Mouse (Mus musculus) CH12.LX (cell line): Measurements from ENCODE around the gene Amdhd1. TPM values are rescaled to one million over a fixed set of nuclear protein-coding genes. Genes with fewer than 3 reads are reported as not detected.
A peak's percentile ranks its signal among the peaks of the same experiment; 100 is the strongest.

Source experiments
- DNase-seq: peaks from one replicate; pipeline ENCODE4 v3.0.0-alpha.2; 2013; ENCODE audit errors: extremely low read depth
- H3K27ac ChIP-seq: 2 replicates; pipeline ENCODE4 v1.5.1; 2012; ENCODE audit warnings: low read depth, mild to moderate bottlenecking, control low read depth, moderate library complexity; ENCODE audit not compliant: insufficient read depth
- H3K27me3 ChIP-seq: replicated peaks from 2 replicates; pipeline ENCODE3; 2012; ENCODE audit warnings: inconsistent platforms
- H3K36me3 ChIP-seq, 2 experiments: replicated peaks in 1 of 2; 2 replicates each; pipeline versions ENCODE3 to v1.6.1; 2012; ENCODE audit warnings: inconsistent platforms in 1 of 2, low read length in 1 of 2, mild to moderate bottlenecking in 1 of 2, mixed read lengths in 1 of 2, moderate library complexity in 1 of 2; ENCODE audit not compliant: control insufficient read depth in 1 of 2, insufficient read depth in 1 of 2
- H3K4me1 ChIP-seq, 2 experiments: 2 replicates each; pipeline ENCODE4 v1.6.1; 2012; ENCODE audit warnings: inconsistent platforms in 1 of 2, moderate library complexity in 1 of 2; ENCODE audit not compliant: insufficient read depth in 2 of 2, control insufficient read depth in 1 of 2
- H3K4me2 ChIP-seq: 2 replicates; pipeline ENCODE4 v1.6.1; 2012; ENCODE audit warnings: low read depth, mild to moderate bottlenecking, control low read depth; ENCODE audit not compliant: poor library complexity, insufficient read depth, severe bottlenecking
- H3K4me3 ChIP-seq, 3 experiments: fragments of 150-350 bp in 1 of 3; sonication (generic) in 1 of 3; replicated peaks in 1 of 3; 2 replicates each; pipeline versions ENCODE3 to v1.5.1; 2011 to 2012; ENCODE audit warnings: low read depth in 2 of 3, low read length in 2 of 3, mild to moderate bottlenecking in 2 of 3, moderate library complexity in 2 of 3, control low read depth in 1 of 3, improper control_type of control experiment in 1 of 3, inconsistent platforms in 1 of 3, mixed read lengths in 1 of 3; ENCODE audit not compliant: poor library complexity in 1 of 3
- H3K79me2 ChIP-seq: replicated peaks from 2 replicates; pipeline ENCODE4 v1.6.1; 2012; ENCODE audit warnings: mild to moderate bottlenecking, moderate library complexity; ENCODE audit not compliant: control insufficient read depth, poor library complexity, insufficient read depth, severe bottlenecking; ENCODE audit errors: extremely low read depth
- H3K9ac ChIP-seq: 2 replicates; pipeline ENCODE4 v1.6.1; 2012; ENCODE audit warnings: low read depth, mild to moderate bottlenecking, control low read depth, moderate library complexity; ENCODE audit not compliant: insufficient read depth
- H3K9me3 ChIP-seq: replicated peaks from 2 replicates; pipeline ENCODE3; 2012; ENCODE audit warnings: low read length, inconsistent platforms, mixed read lengths
- BHLHE40 ChIP-seq: IDR thresholded peaks from 2 replicates; pipeline ENCODE4 v1.6.1; 2011; ENCODE audit warnings: mild to moderate bottlenecking, low read depth, low read length, improper control_type of control experiment
- CHD2 ChIP-seq: IDR thresholded peaks from 2 replicates; pipeline ENCODE4 v1.6.1; 2011; ENCODE audit warnings: low read length, improper control_type of control experiment
- CTCF ChIP-seq, 2 experiments: IDR thresholded peaks in 1 of 2; conservative IDR thresholded peaks in 1 of 2; 2 replicates each; pipeline ENCODE4 v1.5.1; 2011 to 2012; ENCODE audit warnings: low read depth in 2 of 2, low read length in 2 of 2, improper control_type of control experiment in 1 of 2, inconsistent platforms in 1 of 2, mild to moderate bottlenecking in 1 of 2, moderate library complexity in 1 of 2
- EP300 ChIP-seq: IDR thresholded peaks from 2 replicates; pipeline ENCODE4 v1.6.1; 2011; ENCODE audit warnings: low read length, improper control_type of control experiment
- ETS1 ChIP-seq: conservative IDR thresholded peaks from 2 replicates; pipeline ENCODE4 v1.6.1; 2012; ENCODE audit warnings: low read depth, mild to moderate bottlenecking, inconsistent platforms, low read length, improper control_type of control experiment, moderate library complexity
- GABPA ChIP-seq: IDR thresholded peaks from 2 replicates; pipeline ENCODE4 v1.6.1; 2012; ENCODE audit warnings: low read depth, low read length, improper control_type of control experiment, inconsistent platforms; ENCODE audit not compliant: insufficient replicate concordance
- HCFC1 ChIP-seq: IDR thresholded peaks from 2 replicates; pipeline ENCODE4 v1.6.1; 2012; ENCODE audit warnings: low read depth, mild to moderate bottlenecking, inconsistent platforms, low read length, improper control_type of control experiment
- JUND ChIP-seq: conservative IDR thresholded peaks from 2 replicates; pipeline ENCODE4 v1.6.1; 2011; ENCODE audit warnings: low read depth, low read length, improper control_type of control experiment
- KAT2A ChIP-seq: IDR thresholded peaks from 2 replicates; pipeline ENCODE4 v1.6.1; 2012; ENCODE audit warnings: low read length, improper control_type of control experiment, inconsistent platforms; ENCODE audit not compliant: insufficient replicate concordance
- MAZ ChIP-seq: IDR thresholded peaks from 2 replicates; pipeline ENCODE4 v1.6.1; 2012; ENCODE audit warnings: low read depth, mild to moderate bottlenecking, inconsistent platforms, low read length, improper control_type of control experiment, moderate library complexity
- MEF2A ChIP-seq: IDR thresholded peaks from 2 replicates; pipeline ENCODE4 v1.6.1; 2014; ENCODE audit warnings: low read depth, mild to moderate bottlenecking, inconsistent platforms, low read length, improper control_type of control experiment, borderline replicate concordance
- MYC ChIP-seq: IDR thresholded peaks from 2 replicates; pipeline ENCODE4 v1.6.1; 2011; ENCODE audit warnings: low read depth, mild to moderate bottlenecking, improper control_type of control experiment, low read length
- NELFE ChIP-seq: IDR thresholded peaks from 2 replicates; pipeline ENCODE4 v1.6.1; 2011; ENCODE audit warnings: low read depth, low read length, improper control_type of control experiment
- NRF1 ChIP-seq: IDR thresholded peaks from 2 replicates; pipeline ENCODE4 v1.6.1; 2014; ENCODE audit warnings: low read depth, mild to moderate bottlenecking, inconsistent platforms, low read length, improper control_type of control experiment, moderate library complexity
- PAX5 ChIP-seq: IDR thresholded peaks from 2 replicates; pipeline ENCODE4 v1.6.1; 2012; ENCODE audit warnings: low read length, inconsistent platforms, mixed read lengths
- POLR2A ChIP-seq: IDR thresholded peaks from 2 replicates; pipeline ENCODE4 v1.6.1; 2011; ENCODE audit warnings: low read depth, mild to moderate bottlenecking, improper control_type of control experiment, low read length
- POLR2AphosphoS2 ChIP-seq: IDR thresholded peaks from 2 replicates; pipeline ENCODE4 v1.6.1; 2011; ENCODE audit warnings: low read depth, low read length, improper control_type of control experiment
- RCOR1 ChIP-seq: conservative IDR thresholded peaks from 2 replicates; pipeline ENCODE4 v1.6.1; 2012; ENCODE audit warnings: low read depth, mild to moderate bottlenecking, inconsistent platforms, low read length, improper control_type of control experiment
- TBP ChIP-seq: conservative IDR thresholded peaks from 2 replicates; pipeline ENCODE4 v1.6.1; 2011; ENCODE audit warnings: low read depth, low read length, improper control_type of control experiment
- TCF12 ChIP-seq: IDR thresholded peaks from 2 replicates; pipeline ENCODE4 v1.6.1; 2014; ENCODE audit warnings: low read depth, mild to moderate bottlenecking, inconsistent platforms, low read length, improper control_type of control experiment
- UBTF ChIP-seq: IDR thresholded peaks from 2 replicates; pipeline ENCODE4 v1.6.1; 2012; ENCODE audit warnings: low read depth, mild to moderate bottlenecking, inconsistent platforms, low read length, improper control_type of control experiment, moderate library complexity
- USF1 ChIP-seq: IDR thresholded peaks from 2 replicates; pipeline ENCODE4 v1.6.1; 2014; ENCODE audit warnings: low read depth, mild to moderate bottlenecking, inconsistent platforms, low read length, improper control_type of control experiment
- ZC3H11A ChIP-seq: IDR thresholded peaks from 2 replicates; pipeline ENCODE4 v1.6.1; 2012; ENCODE audit warnings: low read depth, mild to moderate bottlenecking, inconsistent platforms, low read length, improper control_type of control experiment
- ZKSCAN1 ChIP-seq: IDR thresholded peaks from 2 replicates; pipeline ENCODE4 v1.6.1; 2012; ENCODE audit warnings: low read depth, inconsistent platforms, low read length, improper control_type of control experiment, borderline replicate concordance
- ZNF384 ChIP-seq: IDR thresholded peaks from 2 replicates; pipeline ENCODE4 v1.6.1; 2012; ENCODE audit warnings: low read depth, low read length, improper control_type of control experiment, inconsistent platforms
- dilution Hi-C: fragments of 300-500 bp; cut with MboI; formaldehyde crosslinking; loops from 2 replicates; pipeline ENCODE4 v1.14.3; 2020; ENCODE audit warnings: low sequenced_read_pairs; ENCODE audit not compliant: extremely low pct_unique_long_range_greater_than_20kb, extremely low pct_ligation_motif_present
- in situ Hi-C: fragments of 300-500 bp; cut with MboI; formaldehyde crosslinking; loops from 3 replicates; pipeline ENCODE4 v1.14.3; 2019; ENCODE audit warnings: low sequenced_read_pairs, low pct_ligation_motif_present, low pct_unique_long_range_greater_than_20kb, mixed read lengths
- polyA plus RNA-seq: library from polyadenylated mRNA; unstranded; fragments of >175 nt; gene quantifications from 2 replicates; pipeline ENCODE4 v1.2.1, GENCODE M21; 2012; ENCODE audit warnings: low read depth; ENCODE audit not compliant: insufficient read length
- total RNA-seq, 2 experiments: library from RNA; depleted of rRNA; stranded (reverse); fragments of 300-350 nt in 1 of 2; fragments of >200 nt in 1 of 2; gene quantifications; 2 replicates each; pipeline ENCODE4 v1.2.3; 2012 to 2014

Gene Amdhd1
- total and polyA plus RNA-seq, 3 experiments, result 2.3 to 8.4 (median 3.3) TPM

DNA sequence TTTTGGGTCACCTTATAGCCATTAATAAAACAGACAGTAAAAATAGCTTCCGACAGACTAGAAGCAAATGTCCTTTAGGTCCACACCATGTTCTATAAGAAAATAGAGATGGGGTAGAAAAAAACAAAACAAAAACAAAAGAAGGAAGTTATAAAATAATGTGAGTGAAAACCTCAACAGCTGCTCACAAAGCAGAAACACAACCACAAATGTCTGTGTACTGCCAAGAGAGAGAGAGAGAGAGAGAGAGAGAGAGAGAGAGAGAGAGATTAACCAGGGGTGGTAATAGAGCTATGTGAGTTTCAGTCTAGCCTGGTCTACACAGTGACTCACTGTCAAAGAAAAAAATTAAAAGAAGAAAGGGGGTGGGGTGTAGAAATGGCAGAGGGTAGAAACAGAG lies 1.8 kb upstream of the Amdhd1 start:
- Histone ChIP-seq H3K4me3 (no peak overlapping the region), H3K9me3 (no peaks in the 10 kb centered on the region), H3K79me2 (no peaks in the 10 kb centered on the region), H3K9ac (peak overlapping the region; percentile 85; the same call in 1 of the 2 replicates), H3K27ac (peak overlapping the region; percentile 99; the same call in 1 of the 2 replicates), H3K36me3 (no peaks in the 10 kb centered on the region), H3K4me2 (no peak overlapping the region), H3K27me3 (no peaks in the 10 kb centered on the region), H3K4me1 (peaks cover under 1 to 48% of the 10 kb centered on the region in 2 experiments)
- in situ Hi-C loops, result loop anchor here (5.0 kb wide), 1 partner anchor 36 kb away; no protein-coding TSS in a partner anchor
- no peak for DNase-seq
- TF ChIP-seq EP300 (0 out of 2 replicates have a peak, but pooled peaks have one; percentile 37), CHD2 (no peak), MAZ (0 out of 2 replicates have a peak, but pooled peaks have one; percentile 42), TBP (no peak), USF1 (no peak), MYC (no peak), UBTF (no peak), BHLHE40 (peak; percentile 31; the same call in 1 of the 2 replicates), RCOR1 (no peak), NELFE (no peak), ZC3H11A (no peak), POLR2A (no peak), ETS1 (0 out of 2 replicates have a peak, but pooled peaks have one; percentile 36), PAX5 (no peak), POLR2AphosphoS2 (no peak), KAT2A (no peak), ZNF384 (peak; percentile 73), NRF1 (no peak), MEF2A (no peak), GABPA (no peak), ZKSCAN1 (no peak), HCFC1 (no peak), JUND (peak; percentile 72), TCF12 (no peak), CTCF (conservative IDR thresholded peaks at IDR 0.05 in 1 of 2, IDR thresholded peaks at IDR 0.05 in 1 of 2; ENCODE audit: low read depth in 2 of 2, low read length in 2 of 2) (no peak)
- dilution Hi-C loops, result no loop called here
